Mouse (Mus musculus): Measurements from ENCODE around the gene Lrrc49.

The Lrrc49 gene

GRCm38 (mm10) chr9:60600273-60600672 lies 87.7 kb downstream of the Lrrc49 start:
- DNase-seq (ENCODE audit: low read depth in 2 of 2, low spot score in 2 of 2) = no peak

- no peak for DNase-seq (ENCODE audit: low read depth in 2 of 2, low spot score in 2 of 2)
Measured at GRCm38 (mm10) chr9:60599489-60599888, 88.5 kb downstream of the Lrrc49 start.

- no peak for DNase-seq (ENCODE audit: low read depth in 2 of 2, low spot score in 2 of 2)
Measured at GRCm38 (mm10) chr9:60595406-60595805, 92.6 kb downstream of the Lrrc49 start.

GRCm38 (mm10) chr9:60592974-60593373 lies 95.0 kb downstream of the Lrrc49 start:
- no peak for DNase-seq (ENCODE audit: low read depth in 2 of 2, low spot score in 2 of 2)

GRCm38 (mm10) chr9:60592363-60592762 lies 95.6 kb downstream of the Lrrc49 start:
- no peak for DNase-seq (ENCODE audit: low read depth in 2 of 2, low spot score in 2 of 2)

- DNase-seq (ENCODE audit: low read depth in 2 of 2, low spot score in 2 of 2) = no peak
Measured at GRCm38 (mm10) chr9:60590871-60591624, 96.9 kb downstream of the Lrrc49 start.

- DNase-seq (ENCODE audit: low read depth in 2 of 2, low spot score in 2 of 2) = no peak
Measured at GRCm38 (mm10) chr9:60588914-60589313, 99.0 kb downstream of the Lrrc49 start.

- DNase-seq (ENCODE audit: low read depth in 2 of 2, low spot score in 2 of 2) = no peak
Measured at GRCm38 (mm10) chr9:60586920-60587319, 101.0 kb downstream of the Lrrc49 start.

GRCm38 (mm10) chr9:60585206-60585605 lies 102.8 kb downstream of the Lrrc49 start:
- DNase-seq (ENCODE audit: low read depth in 2 of 2, low spot score in 2 of 2) = no peak

- no peak for DNase-seq (ENCODE audit: low read depth in 2 of 2, low spot score in 2 of 2)
Measured at GRCm38 (mm10) chr9:60582553-60582952, 105.4 kb downstream of the Lrrc49 start.

- no peak for DNase-seq (ENCODE audit: low read depth in 2 of 2, low spot score in 2 of 2)
Measured at GRCm38 (mm10) chr9:60573011-60573410, 114.9 kb downstream of the Lrrc49 start.

- DNase-seq (ENCODE audit: low read depth in 2 of 2, low spot score in 2 of 2) = no peak
Measured at GRCm38 (mm10) chr9:60571725-60572124, 116.2 kb downstream of the Lrrc49 start.

GRCm38 (mm10) chr9:60571041-60571440 lies 116.9 kb downstream of the Lrrc49 start:
- DNase-seq (ENCODE audit: low read depth in 2 of 2, low spot score in 2 of 2) = no peak

- DNase-seq (ENCODE audit: low read depth in 2 of 2, low spot score in 2 of 2) = no peak
Measured at GRCm38 (mm10) chr9:60569366-60569765, 118.6 kb downstream of the Lrrc49 start.

- no peak for DNase-seq (ENCODE audit: low read depth in 2 of 2, low spot score in 2 of 2)
Measured at GRCm38 (mm10) chr9:60563809-60564208, 124.1 kb downstream of the Lrrc49 start.

GRCm38 (mm10) chr9:60562443-60563371 lies 125.3 kb downstream of the Lrrc49 start:
- no peak for DNase-seq (ENCODE audit: low read depth in 2 of 2, low spot score in 2 of 2)

GRCm38 (mm10) chr9:60561641-60562289 lies 126.2 kb downstream of the Lrrc49 start:
- no peak for DNase-seq (ENCODE audit: low read depth in 2 of 2, low spot score in 2 of 2)

- no peak for DNase-seq (ENCODE audit: low read depth in 2 of 2, low spot score in 2 of 2)
Measured at GRCm38 (mm10) chr9:60558507-60558906, 129.5 kb downstream of the Lrrc49 start.

GRCm38 (mm10) chr9:60551238-60551637 lies 136.7 kb downstream of the Lrrc49 start:
- no peak for DNase-seq (ENCODE audit: low read depth in 2 of 2, low spot score in 2 of 2)

- DNase-seq (ENCODE audit: low read depth in 2 of 2, low spot score in 2 of 2) = no peak
Measured at GRCm38 (mm10) chr9:60548182-60548581, 139.8 kb downstream of the Lrrc49 start.

GRCm38 (mm10) chr9:60546169-60546568 lies 141.8 kb downstream of the Lrrc49 start:
- no peak for DNase-seq (ENCODE audit: low read depth in 2 of 2, low spot score in 2 of 2)
